16 mouse cellular contexts compared by ENCODE assay signal in genomic region chr2:156482764-156483163, GRCm38 (mm10).
"Had no signal": no experiment of that assay in that cellular context is flagged by ENCODE, and none has a peak within 500 bp of the region (broad histone marks: within the 10 kb centered on the region; RNA-seq: fewer than 3 reads in every experiment).

No protein-coding gene starts in this region.

- H3K27ac ChIP-seq: heart, embryonic 10.5 days; hindbrain, embryonic 10.5 days; hindbrain, embryonic 12.5 days; hindbrain, embryonic 14.5 days; kidney, embryonic 15.5 days; kidney, postnatal 0 days; limb, embryonic 13.5 days; limb, embryonic 15.5 days; liver, embryonic 12.5 days; liver, embryonic 14.5 days had no signal

- H3K36me3 ChIP-seq: heart, embryonic 12.5 days; hindbrain, embryonic 12.5 days; kidney, embryonic 15.5 days; limb, embryonic 13.5 days; limb, embryonic 15.5 days; liver, embryonic 12.5 days had no signal

- H3K9me3 ChIP-seq: kidney, embryonic 15.5 days; limb, embryonic 13.5 days; limb, embryonic 15.5 days; liver, embryonic 12.5 days had no signal

- H3K9ac ChIP-seq: heart, embryonic 12.5 days; hindbrain, embryonic 12.5 days; hindbrain, embryonic 14.5 days; kidney, embryonic 15.5 days; limb, embryonic 13.5 days; limb, embryonic 15.5 days; liver, embryonic 12.5 days; liver, embryonic 14.5 days had no signal

- H3K4me1 ChIP-seq: limb, embryonic 13.5 days had no signal

- ATAC-seq: hindbrain, embryonic 16.5 days; intestine, embryonic 16.5 days had no signal

- DNase-seq: gastrocnemius, postnatal 25 days; layer of hippocampus, adult 9-11 months; layer of hippocampus, postnatal 36 days had no signal

- H3K4me3 ChIP-seq: heart, embryonic 10.5 days; heart, embryonic 12.5 days; hindbrain, embryonic 10.5 days; hindbrain, embryonic 12.5 days; kidney, embryonic 15.5 days; limb, embryonic 13.5 days; limb, embryonic 15.5 days; liver, embryonic 12.5 days had no signal

- H3K27me3 ChIP-seq: hindbrain, embryonic 12.5 days; kidney, embryonic 15.5 days; limb, embryonic 13.5 days; limb, embryonic 15.5 days had no signal

- H3K4me2 ChIP-seq: heart, embryonic 12.5 days; hindbrain, embryonic 12.5 days; hindbrain, embryonic 14.5 days; kidney, embryonic 15.5 days; limb, embryonic 13.5 days; limb, embryonic 15.5 days; liver, embryonic 12.5 days had no signal
